Mouse (Mus musculus): ENCODE measurements around the gene Htt.

The Htt gene

DNA sequence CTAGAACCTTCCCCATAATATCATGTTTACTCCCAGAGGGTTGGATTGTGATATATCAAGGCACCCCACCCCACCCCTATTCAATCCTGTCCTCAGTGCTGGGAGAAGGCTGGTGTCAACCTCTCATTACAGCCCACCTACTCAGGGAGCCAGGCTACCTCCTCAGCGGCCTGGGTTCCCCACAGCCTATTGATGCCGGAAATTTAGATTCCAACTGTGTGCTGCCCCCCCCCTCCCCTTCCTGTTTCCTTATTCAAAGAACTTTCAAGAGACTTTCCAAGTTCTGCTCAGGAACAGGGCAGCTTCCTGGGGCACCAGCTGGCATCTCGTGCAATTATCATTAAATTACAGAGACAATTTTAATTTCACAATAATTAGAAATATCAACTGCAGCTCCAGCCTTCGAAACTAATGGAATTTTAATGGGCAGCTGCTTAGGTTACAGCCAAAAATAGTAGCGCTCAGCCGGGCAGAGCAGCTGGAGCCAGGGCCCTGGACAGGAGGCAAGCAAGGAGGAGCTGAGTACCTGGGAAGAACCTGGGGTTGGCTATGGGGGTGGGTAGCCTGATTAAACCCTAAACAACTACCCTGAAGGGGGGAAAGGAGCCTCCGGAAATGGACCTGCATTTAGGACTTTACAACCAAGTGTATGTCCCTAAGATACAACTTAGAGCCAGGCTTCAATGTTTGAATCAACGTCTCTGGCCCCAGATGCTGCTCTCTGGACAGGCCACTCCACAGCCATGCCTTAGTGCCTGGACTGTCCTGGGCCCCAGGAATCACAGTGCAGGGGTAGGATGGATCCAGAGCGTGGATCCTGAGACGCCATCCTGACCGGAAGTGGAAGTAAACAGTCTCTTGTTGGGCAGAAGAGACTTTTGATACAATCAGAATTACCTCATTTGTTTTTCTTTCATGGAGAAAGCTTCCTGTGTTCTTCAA, 170.2 kb downstream of the Htt start:
- no peak for DNase-seq

DNA sequence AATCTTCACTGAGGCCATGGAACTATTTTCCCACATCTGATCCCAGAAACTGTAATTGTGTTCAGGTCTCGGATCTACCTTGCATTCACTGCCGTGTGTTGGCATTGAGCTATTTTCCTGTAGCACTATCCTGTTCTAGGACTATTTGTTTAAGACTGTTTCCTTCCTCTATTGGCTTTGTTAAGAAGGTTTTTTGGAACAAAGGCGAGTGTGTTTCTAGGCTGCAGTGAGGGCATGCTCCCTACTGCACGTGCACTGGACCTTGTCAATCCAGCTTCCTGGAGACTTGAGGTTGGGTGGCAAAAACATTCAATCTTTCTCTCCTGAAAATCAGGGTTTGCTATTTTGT, 170.9 kb downstream of the Htt start:
- DNase-seq, result no peak

DNA sequence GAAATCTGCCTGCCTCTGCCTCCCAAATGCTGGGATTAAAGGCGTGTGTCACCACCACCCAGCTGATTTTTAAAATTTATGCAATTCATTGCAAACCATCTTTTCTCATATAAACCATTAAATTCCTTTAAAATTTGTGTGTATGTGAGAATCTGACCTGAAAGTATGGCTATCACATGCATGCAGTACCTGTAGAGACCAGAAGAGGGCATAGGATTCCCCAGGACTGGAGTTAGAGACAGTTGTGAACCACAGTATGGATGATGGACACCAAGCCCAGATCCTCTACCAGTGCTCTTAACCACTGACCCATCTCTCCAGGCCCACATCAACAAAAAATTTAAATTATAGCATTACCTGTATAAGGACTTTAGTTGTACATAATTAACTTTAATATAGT, 171.9 kb downstream of the Htt start:
- DNase-seq, result no peak

DNA sequence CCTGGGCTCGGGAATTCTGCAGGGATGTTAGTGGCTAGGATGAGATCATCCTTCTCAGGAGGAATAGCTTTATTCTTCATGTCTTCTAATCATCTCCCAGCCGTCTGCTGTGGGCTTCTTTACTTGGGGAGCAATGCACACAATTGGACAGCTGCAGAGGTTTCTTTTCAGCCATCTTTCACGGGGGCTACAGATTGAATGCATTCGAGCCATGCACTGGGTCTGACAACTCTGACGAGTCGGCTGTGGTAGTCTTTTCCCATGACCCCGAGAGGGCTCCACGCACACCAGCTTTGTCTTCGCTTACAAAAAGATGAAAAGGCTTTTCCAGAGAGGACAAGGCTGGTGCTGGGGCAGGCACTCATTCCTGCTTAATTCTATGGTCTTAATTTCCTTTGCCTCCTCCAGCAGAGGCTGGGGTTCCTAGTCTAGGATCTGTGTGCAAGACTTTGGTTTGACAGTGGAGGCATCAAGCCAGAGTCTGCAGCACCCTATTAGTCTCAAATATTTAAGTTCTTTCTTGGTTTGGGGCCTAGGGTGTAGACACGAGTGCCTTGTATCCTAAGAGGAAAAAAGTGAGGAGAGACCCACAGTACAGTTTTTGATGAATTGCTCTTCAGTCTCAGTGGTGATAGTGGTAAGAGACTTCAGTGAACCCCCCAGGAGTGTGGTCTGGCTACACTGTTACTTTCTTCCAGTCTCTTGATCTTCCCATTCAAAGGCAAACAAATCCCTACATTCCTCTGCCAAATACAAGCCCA, 180.3 kb downstream of the Htt start:
- no peak for DNase-seq

DNA sequence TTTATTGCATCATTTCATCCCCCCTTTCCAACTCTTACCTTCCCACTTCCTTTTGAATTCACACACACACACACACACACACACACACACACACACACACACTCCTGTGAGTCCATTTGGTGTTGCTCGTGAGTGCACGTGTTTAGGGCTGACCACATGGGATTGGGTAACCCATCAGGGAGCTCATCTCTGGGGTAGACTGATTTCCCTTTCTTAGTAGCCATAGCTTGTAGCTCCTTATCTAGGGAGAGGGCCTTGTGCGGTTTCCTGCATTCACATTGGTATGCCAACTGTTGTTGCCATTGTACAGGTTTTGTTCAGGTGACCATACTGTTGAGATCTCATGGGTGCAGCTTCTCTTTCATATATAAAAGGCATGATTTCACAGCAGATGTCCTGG, 181.9 kb downstream of the Htt start:
- DNase-seq, result no peak

DNA sequence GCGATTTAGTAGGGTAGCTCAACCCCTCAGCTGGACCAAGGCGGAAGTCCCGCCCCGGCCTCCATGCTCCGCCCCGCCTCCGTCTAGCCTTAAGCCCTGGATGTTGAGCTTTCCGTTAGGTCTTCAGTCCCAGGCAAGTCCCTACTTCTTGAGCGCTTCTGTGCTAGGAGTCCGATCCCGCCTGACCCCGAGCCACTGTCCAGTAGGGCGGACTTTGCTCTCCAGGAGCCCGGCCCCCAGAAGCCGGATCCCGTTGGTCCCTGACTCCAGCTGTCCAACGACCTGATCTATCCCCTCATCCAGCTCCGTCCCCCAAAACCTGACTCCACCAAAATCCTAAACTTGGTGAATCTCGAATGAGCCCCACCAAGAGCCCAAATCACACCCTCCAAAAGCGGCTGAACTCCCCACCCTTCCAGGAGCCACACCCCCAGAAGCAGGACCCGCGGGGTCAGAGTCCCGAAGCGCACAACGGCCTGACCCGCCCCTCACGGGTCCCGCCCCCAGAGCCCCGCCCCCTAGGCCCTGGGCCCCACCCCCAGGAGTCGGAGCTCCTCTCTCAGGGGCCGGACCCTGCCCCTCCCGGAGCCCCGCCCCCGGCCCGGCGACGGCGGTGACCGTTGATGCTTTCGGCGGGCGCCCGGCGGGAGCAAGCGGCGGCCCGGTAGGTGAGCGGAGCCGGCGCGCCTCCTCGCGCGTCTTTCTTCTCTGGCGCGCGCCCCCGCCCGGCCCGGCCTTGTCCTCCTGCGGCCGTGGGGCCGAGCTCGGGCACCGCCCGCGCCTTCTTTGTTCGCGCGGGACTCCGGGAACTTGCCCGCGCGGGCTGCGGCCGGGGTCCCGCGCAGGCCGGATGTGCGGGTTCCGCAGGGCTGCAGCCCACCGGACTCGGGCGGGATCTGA, 187.6 kb downstream of the Htt start, which contains the start of gene Rgs12:
Gene Rgs12 (plus strand): TSS at position 585 of the 900 bp plus-strand sequence.
- DNase-seq, result peak; percentile 76 to 81

DNA sequence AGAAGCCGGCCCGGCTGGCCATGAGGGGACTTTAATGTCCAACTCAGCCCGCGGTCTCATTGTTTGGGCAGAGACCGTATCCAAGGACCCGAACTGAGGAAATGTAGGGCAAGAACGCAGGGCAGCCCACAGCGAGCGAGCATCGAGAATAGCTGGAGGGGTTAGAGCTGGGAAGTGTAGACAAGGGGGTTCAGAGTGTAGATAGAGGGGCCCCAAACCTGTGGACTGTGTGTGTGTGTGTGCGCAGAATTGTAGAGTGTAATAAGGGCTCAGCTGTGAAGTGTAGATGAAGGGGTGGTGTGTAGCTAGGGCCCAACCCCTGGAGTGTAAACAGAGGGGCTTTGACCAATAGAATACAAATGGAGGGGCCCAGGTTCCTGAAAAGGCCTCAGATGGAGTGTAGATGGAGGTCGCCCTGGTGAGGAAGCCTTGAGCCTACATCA, 188.2 kb downstream of the Htt start:
- DNase-seq, result no peak

DNA sequence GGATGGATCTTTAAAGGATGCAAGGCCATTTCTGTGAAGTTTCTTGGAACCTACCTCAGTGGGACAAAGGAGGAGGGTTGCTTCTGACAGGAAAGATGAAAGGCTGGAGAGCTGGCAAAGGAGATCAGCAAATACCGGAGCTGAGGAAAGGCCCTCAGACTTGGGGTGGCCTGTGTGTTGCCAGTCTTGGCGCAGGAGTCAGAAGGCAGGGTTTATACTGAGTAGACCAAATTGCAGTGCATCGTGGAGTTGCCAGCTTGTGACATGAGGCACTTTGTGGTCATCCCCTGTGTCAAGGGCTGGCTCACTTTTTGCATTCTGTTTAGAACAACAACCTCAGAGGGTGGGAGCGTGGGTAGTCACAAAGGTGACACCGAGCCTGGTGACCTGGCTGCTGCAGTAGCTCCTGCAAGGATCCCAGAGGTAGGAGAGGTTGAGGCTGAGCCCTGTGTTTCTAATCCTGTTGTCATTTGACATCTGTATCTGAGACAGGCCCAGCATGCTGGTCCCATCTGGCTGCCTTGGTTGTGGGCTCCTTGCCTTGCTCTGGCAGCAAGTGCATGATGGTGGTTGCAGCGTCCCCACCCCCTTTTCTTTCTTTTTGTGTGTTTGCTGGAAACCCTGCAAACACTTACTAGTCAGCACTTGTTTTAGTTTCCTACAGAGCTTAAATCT, 189.1 kb downstream of the Htt start:
- no peak for DNase-seq

DNA sequence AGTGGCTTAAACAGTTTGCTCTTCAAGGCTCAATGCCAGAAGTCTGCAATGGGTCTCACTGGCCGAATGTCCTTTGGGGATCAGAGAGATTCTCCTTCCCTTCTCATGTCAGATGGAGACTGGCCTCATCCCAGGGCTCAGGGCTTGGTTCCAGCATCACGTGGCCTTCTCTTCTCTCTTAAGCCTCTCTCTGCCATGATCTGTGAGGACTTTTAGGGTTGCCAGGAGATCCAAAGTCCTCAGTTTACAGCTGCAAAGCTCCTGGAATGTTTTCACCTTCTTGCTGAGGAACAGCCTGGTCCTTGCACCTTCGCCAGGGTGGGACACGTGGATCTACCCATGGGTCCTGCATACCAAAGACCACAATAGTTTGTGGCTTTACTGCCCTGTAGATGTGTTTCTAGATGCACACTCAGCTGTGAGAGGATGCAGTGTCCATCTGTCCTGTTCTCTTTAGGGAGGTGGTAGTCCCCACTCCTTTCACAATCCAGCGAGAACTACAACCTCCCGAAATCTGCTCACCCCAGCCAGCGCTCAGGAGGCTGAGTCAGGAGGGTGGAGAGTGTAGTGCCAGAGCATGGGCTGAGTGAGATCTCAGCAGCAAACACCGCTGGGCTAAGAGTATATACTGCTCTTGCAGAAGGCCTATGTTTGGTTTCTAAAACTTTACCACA, 189.8 kb downstream of the Htt start:
- no peak for DNase-seq

DNA sequence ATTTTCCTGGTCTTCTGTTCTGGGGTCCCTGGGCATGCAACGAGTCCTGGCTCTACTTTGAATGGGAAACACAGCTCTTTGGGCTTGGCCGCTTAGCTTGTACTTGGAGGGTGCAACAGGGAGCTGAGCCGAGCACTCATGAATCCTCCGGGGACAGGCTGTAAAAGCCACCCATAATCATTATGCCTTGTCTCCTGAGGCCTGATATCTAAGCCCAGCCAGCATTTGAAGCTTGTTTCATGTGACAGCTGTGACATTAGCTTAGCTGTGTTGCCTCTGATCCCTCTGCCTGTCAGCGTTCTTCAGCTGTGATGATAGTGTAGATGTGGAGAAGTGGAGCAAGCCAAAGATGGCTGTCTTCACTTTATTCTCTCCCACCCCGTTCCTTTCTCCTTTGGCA, 193.0 kb downstream of the Htt start:
- no peak for DNase-seq

DNA sequence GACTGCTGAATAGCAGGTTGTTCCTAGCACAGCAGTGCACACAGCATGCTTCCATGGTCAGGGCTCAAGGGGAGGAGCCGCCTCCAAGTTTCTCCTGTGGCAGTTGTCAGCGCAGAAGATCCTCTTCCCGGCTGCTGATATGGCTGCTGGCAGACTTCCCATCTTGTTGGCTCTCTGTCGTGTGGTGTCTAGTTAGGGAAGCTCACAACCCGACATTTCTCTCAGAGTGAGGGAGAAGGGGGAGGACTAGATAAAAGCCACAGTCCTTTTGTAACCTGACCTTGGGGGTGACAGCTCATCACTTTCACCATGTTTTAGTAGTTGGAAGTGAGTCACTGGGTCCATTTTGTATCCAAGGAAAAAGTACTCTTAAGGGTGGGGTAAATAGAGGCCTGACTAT, 194.1 kb downstream of the Htt start:
- DNase-seq, result no peak

DNA sequence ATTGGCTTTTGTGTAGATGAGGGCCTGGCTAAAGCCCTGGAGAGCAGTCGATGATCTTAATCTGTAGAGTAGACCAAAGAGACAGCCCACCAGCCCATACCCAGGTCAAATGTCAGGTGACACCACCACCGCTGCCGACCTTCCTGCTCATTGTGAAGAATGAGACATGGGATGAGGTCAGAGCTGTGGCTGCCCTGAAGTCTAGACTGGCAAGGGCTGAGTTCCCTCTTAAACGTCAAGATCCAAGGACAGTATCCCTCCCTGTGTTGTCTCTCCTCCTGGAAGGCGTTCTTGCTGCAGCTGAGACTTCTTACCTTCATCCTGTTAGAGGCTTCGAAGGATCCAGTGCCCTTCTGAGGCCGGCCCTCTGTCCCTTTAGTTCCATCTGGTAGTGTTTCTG, 194.6 kb downstream of the Htt start:
- DNase-seq, result no peak

DNA sequence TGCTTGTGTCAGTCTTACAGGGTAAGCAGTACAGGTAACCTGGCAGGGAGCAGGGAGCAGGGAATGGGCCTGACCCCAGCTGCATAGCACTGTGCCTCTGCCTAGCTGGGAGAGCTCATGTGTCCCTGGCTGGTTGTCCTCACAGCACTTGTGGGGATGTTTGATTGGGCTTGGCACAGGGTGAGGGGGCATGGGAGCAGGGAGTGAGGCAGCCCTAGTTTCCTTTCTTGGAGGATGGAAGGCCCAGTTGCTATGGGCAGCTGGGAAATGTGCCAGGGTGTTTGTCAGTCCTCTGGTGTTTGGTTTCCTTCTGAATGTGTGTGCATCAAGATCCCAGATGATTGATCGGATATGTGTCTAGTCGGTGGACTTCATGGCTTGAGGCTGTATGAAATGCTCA, 195.5 kb downstream of the Htt start:
- no peak for DNase-seq

DNA sequence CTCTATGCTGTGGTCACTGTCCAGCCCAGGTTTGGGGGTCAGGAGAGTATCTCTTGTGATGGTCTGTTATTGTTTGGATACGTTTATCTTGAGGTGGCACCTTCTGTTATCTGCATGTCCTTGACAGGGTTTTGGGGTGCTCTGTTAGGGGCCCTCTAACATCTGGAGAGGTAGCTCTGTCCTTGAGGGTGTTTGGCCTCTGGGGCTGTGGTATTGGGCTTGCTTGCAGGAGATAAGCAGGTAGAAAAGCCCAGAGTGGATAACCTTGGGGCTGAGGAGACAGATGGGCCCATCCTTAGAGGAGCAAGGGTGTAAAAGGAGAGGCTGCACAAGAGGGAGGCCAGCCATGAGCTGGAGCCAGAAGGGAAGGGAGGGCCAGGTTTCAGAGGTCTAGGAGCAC, 198.5 kb downstream of the Htt start:
- no peak for DNase-seq

All from spleen, adult 18-20 months (tissue).